Mouse (Mus musculus) frontal cortex, postnatal 10 days (tissue): ENCODE data around the gene Crybg2.
A peak's percentile ranks its signal among the peaks of the same experiment; 100 is the strongest.

Experiments
- DNase-seq, 2 experiments: peaks; one replicate each; pipeline ENCODE4 v3.0.0; 2022; ENCODE audit warnings: low spot score in 2 of 2, mixed read lengths in 1 of 2

Gene Crybg2

GRCm38 (mm10) chr4:134060135-134060865, at the start of gene Crybg2:
TSS of gene Crybg2 (plus strand) at chr4:134060815.
- no peak for DNase-seq

GRCm38 (mm10) chr4:134011450-134012414, 48.9 kb upstream of the Crybg2 start:
- DNase-seq = no peak

GRCm38 (mm10) chr4:134012858-134013528, 47.6 kb upstream of the Crybg2 start:
- no peak for DNase-seq

GRCm38 (mm10) chr4:134016208-134016607, 44.4 kb upstream of the Crybg2 start:
- no peak for DNase-seq

- no peak for DNase-seq
Observed at GRCm38 (mm10) chr4:134016767-134017166, 43.8 kb upstream of the Crybg2 start.

- no peak for DNase-seq
Observed at GRCm38 (mm10) chr4:134017201-134017865, 43.3 kb upstream of the Crybg2 start.

- no peak for DNase-seq
Observed at GRCm38 (mm10) chr4:134018038-134018778, 42.4 kb upstream of the Crybg2 start.

GRCm38 (mm10) chr4:134018779-134019145, 41.9 kb upstream of the Crybg2 start, which contains the start of gene Lin28a:
TSS of gene Lin28a (minus strand) at chr4:134018841.
- DNase-seq = no peak

- no peak for DNase-seq
Observed at GRCm38 (mm10) chr4:134019210-134019609, 41.4 kb upstream of the Crybg2 start.

GRCm38 (mm10) chr4:134019641-134020351, 40.8 kb upstream of the Crybg2 start:
- no peak for DNase-seq

- peak in 1 of 2 experiments; percentile 19 for DNase-seq
Observed at GRCm38 (mm10) chr4:134020621-134021020, 40.0 kb upstream of the Crybg2 start.

GRCm38 (mm10) chr4:134025802-134026201, 34.8 kb upstream of the Crybg2 start:
- DNase-seq = no peak

- peak; percentile 38 to 78 for DNase-seq
Observed at GRCm38 (mm10) chr4:134035953-134036352, 24.7 kb upstream of the Crybg2 start.

- DNase-seq = no peak
Observed at GRCm38 (mm10) chr4:134041317-134042123, 19.1 kb upstream of the Crybg2 start.

- no peak for DNase-seq
Observed at GRCm38 (mm10) chr4:134043041-134043440, 17.6 kb upstream of the Crybg2 start.

GRCm38 (mm10) chr4:134047648-134048047, 13.0 kb upstream of the Crybg2 start:
- no peak for DNase-seq

GRCm38 (mm10) chr4:134051912-134052311, 8.7 kb upstream of the Crybg2 start:
- DNase-seq = no peak

- peak in 1 of 2 experiments; percentile 20 for DNase-seq
Observed at GRCm38 (mm10) chr4:134052560-134052959, 8.1 kb upstream of the Crybg2 start.

GRCm38 (mm10) chr4:134053538-134053937, 7.1 kb upstream of the Crybg2 start, which contains the start of gene Zfp683:
TSS of gene Zfp683 (plus strand) at chr4:134053838.
- DNase-seq = no peak
